Mouse (Mus musculus): ENCODE data around the gene Tacc2. TPM values are rescaled to one million over a fixed set of nuclear protein-coding genes. Genes with fewer than 3 reads are reported as not detected.
"Not testable (repeated sequence)": the region's sequence is repeated elsewhere in the genome, so short reads cannot be mapped to it uniquely, and the experiment has no call there.

The Tacc2 gene
- 1 to 10 TPM; 3.5 to 3.8 TPM for polyA plus RNA-seq (2017; shearing (Covaris generic))

- no peak for ATAC-seq
Observed at GRCm38 (mm10) chr7:130577388-130578003, at the start of gene Tacc2. Tacc2 (plus strand) TSS chr7:130577438.

GRCm38 (mm10) chr7:130531138-130531537, 46.1 kb upstream of the Tacc2 start:
- ATAC-seq = not testable (repeated sequence)

- peak; percentile 98 for ATAC-seq
Observed at GRCm38 (mm10) chr7:130533316-130534260, 43.6 kb upstream of the Tacc2 start.

DNA sequence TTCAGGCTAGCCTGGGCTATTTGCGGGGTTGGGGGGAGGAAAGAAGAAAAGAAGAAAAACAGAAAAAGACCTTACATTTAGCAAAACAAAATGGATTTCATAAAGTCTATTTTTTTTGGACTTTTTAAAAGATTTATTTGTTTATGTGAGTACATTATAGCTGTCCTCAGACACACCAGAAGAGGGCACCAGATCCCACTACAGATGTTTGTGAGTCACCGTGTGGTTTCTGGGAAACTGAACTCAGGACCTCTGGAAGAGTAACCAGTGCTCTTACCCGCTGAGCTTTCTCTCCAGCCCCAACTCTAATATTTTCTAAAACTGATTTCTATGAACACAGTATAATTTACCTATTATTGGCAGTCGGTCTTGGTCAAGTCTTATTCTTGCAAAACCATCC, 42.1 kb upstream of the Tacc2 start:
- ATAC-seq = no peak

DNA sequence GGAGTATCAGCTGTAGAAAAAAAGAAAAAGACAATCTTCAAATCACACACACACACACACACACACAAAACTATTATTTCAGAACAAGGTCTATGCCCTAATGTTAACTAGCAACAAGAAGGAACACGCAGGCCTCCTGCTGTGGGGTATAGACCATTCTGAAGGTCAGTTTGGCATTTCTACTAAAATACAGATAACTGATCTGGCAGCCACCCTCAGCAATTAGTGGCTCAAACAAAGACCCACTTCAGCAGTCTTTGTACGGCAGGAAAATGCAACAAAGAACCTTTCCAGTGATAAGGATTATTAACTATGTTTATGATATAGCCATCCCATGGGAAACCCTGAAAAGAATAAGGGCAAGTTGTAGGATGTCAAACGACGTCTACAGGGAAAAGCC, 40.2 kb upstream of the Tacc2 start:
- ATAC-seq = no peak

GRCm38 (mm10) chr7:130540176-130540575, 37.1 kb upstream of the Tacc2 start:
- ATAC-seq = no peak

DNA sequence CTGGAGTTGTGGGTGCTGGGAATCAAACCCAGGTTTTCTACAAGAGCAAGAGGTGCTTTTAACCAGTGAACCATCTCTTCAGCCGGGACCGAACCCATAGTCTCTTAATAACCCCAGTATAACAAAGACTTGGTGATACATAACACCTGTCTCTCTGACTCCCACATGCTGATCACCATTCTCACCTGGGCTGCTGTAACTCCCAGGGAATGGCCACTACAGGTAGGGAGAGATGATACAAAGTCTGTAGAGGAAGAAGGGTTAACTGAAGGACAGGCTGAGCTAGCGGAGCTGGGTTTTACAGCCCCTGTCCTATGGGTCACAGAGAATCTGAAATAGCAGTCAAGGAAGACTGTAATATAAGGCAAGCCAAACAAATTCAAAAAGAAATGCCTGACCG, 34.1 kb upstream of the Tacc2 start:
- ATAC-seq = no peak

DNA sequence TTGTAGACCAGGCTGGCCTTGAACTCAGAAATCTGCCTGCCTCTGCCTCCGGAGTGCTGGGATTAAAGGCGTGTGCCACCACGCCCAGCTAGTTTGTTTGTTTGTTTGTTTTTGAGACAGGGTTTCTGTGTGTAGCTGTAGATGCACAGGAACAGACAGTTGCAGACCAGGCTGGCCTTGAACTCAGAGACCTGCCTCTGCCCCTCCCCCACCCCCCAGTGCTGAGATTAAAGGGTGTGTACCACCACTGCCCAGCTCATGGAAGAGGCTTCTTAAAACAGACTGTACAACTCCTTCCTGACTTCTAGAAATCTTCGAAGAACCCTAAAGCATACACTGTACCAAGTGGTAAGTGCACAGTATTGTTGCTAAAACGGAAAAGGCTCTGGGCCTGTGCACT, 31.8 kb upstream of the Tacc2 start:
- no peak for ATAC-seq

DNA sequence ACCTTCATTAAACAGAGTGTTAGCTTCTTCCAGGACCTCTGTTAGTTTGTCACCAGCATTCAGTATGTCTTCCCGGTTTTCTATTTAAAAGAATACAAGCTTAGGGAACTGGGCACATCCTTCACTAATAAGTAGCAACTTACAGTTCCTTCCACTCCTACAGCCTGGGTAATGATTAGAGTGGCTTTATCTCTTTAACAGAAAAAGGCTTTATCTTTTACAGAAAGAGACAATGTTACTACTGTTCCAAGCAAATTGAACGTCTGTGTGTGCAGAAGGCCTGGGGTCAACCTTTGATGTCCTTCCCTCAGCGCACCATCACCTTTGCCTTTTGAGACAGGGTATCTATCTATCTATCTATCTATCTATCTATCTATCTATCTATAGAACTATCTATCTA, 31.3 kb upstream of the Tacc2 start:
- ATAC-seq = no peak

- peak; percentile 3 for ATAC-seq
Observed at GRCm38 (mm10) chr7:130546421-130546790, 30.8 kb upstream of the Tacc2 start.

DNA sequence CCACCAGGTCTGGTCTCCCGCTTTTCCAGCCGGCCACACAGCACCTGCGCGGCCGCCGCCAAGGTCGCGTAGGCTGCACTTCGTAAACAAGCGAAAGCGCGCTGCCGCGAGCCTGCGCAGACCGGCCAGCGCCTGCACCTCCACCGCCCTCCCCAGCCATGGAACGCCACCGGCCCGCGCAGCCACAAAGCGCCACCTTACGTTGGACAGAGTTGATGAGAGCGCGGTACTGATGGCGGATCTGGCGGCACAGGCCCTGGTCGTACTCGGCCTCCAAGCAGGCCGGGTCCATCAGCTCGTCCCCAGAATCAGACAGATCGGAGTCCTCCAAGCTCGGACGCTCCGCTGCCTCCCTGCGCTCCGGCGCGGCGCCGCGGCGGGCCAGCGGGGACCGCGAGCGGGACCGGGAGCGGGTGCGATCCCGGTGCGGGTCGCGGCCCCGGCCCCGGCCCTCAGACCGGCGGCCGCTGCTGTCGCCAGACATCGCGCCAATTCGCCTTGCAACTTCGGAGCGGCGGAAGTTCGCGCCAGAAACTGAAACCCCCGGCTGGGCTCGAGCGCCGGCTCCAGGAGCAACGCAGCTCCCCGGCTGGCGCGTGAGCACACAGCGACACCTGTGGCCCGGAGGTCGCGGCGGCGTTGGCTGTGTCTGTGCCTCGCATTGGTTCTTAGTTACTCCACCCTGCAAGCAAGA, 30.3 kb upstream of the Tacc2 start:
- peak; percentile 93 for ATAC-seq

GRCm38 (mm10) chr7:130547635-130548175, 29.5 kb upstream of the Tacc2 start:
- no peak for ATAC-seq

GRCm38 (mm10) chr7:130552780-130553179, 24.5 kb upstream of the Tacc2 start:
- no peak for ATAC-seq

DNA sequence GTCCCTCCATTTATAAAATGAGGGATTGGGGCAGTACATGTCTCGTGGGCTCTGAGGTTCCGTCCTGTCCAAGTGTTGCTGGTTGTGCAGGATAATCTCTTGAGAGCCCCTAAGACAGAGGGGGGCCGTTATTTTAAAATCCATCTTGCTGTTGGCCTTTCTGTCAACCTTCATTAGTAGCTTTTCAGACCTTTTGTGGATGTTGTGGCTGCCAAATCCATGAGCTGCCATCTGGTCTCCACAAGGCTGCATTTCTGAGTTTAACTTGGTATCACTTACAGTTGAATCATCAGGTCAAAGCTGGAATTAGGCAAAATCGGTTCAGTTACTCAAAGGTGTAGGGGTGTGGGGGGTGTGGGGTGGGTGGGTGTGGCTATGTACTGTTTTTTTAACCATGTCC, 23.9 kb upstream of the Tacc2 start:
- no peak for ATAC-seq

DNA sequence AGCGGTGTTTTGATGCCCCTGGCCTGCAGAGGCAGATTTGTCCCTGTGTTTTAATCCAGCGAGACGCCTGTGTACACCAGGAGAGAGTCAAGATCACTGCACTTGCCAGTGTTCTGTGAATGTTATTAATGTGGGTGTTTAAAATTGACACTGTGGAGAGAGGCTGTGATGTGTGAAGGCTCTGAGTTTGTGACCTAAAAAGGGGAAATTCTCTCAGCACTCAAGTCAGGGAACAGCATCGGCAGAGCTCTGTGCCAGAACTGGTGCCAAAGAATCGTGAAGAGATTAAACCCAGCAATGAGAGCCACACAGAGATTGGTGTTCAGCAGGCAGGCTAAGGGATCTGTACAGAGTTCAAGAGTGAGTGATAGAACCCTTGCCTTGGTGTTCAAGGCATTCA, 21.6 kb upstream of the Tacc2 start:
- ATAC-seq = no peak

- ATAC-seq = no peak
Observed at GRCm38 (mm10) chr7:130558592-130558991, 18.6 kb upstream of the Tacc2 start.

DNA sequence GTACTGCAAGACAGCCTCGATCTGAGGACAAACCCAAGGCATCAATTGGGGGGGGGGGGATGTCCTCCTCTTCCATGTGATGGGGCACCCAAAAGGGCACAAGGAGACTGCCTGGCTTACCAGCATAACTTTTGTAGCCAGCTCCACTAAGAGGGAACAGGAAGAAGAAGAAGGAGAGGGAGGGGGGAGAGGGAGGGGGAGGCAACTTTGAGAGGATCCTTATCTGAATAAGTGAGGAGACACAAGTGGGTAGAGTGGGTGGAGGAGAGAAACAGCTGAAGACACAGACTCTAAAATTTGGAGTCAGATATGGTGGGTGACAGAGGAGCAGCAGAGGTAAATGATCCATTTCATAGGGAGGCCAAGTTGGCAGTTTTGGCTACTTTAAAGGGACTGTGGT, 16.3 kb upstream of the Tacc2 start:
- ATAC-seq = no peak

- no peak for ATAC-seq
Observed at GRCm38 (mm10) chr7:130563276-130563675, 14.0 kb upstream of the Tacc2 start.

GRCm38 (mm10) chr7:130563880-130564279, 13.4 kb upstream of the Tacc2 start:
- no peak for ATAC-seq

- no peak for ATAC-seq
Observed at GRCm38 (mm10) chr7:130564596-130564995, 12.6 kb upstream of the Tacc2 start.

- ATAC-seq = no peak
Observed at GRCm38 (mm10) chr7:130568783-130569436, 8.3 kb upstream of the Tacc2 start.

GRCm38 (mm10) chr7:130570472-130570871, 6.8 kb upstream of the Tacc2 start:
- no peak for ATAC-seq

- ATAC-seq = no peak
Observed at GRCm38 (mm10) chr7:130572821-130573220, 4.4 kb upstream of the Tacc2 start, which contains the start of gene Nsmce4a. Nsmce4a (minus strand) TSS chr7:130573118.

Data from activated CD4-positive, CD25-positive, alpha-beta regulatory T cell, adult 4 months (primary cell).